Mouse (Mus musculus) limb, embryonic 15.5 days (tissue): ENCODE measurements around the gene Hist1h2bc. TPM values are rescaled to one million over a fixed set of nuclear protein-coding genes. Genes with fewer than 3 reads are reported as not detected.
"Not testable (repeated sequence)": the region's sequence is repeated elsewhere in the genome, so short reads cannot be mapped to it uniquely, and the experiment has no call there.

ENCODE experiments used
- ATAC-seq: fragments of 200-750 bp; cut with Nextera tagmentation; 2 replicates; pipeline ENCODE4 v1.8.0; 2017; ENCODE audit warnings: low read depth, moderate TSS enrichment; ENCODE audit not compliant: insufficient number of reproducible peaks, low FRiP score, low TSS enrichment
- H3K27ac ChIP-seq: fragments of 300-500 bp; sonication (generic); 2 replicates; pipeline ENCODE4 v1.5.1; 2015; ENCODE audit warnings: moderate library complexity, mild to moderate bottlenecking, inconsistent platforms
- H3K27me3 ChIP-seq: fragments of 300-500 bp; sonication (generic); 2 replicates; pipeline ENCODE4 v1.6.1; 2015; ENCODE audit warnings: inconsistent platforms
- H3K36me3 ChIP-seq: fragments of 300-500 bp; sonication (generic); 2 replicates; pipeline ENCODE4 v1.6.1; 2015; ENCODE audit warnings: inconsistent platforms
- H3K4me1 ChIP-seq: fragments of 300-500 bp; sonication (generic); 2 replicates; pipeline ENCODE4 v1.6.1; 2015; ENCODE audit warnings: inconsistent platforms
- H3K4me2 ChIP-seq: fragments of 300-500 bp; sonication (generic); 2 replicates; pipeline ENCODE4 v1.6.1; 2015; ENCODE audit warnings: mild to moderate bottlenecking, inconsistent platforms
- H3K4me3 ChIP-seq: fragments of 300-500 bp; sonication (generic); 2 replicates; pipeline ENCODE4 v1.5.1; 2015; ENCODE audit warnings: mild to moderate bottlenecking, inconsistent platforms
- H3K9ac ChIP-seq: fragments of 300-500 bp; sonication (generic); 2 replicates; pipeline ENCODE4 v1.6.1; 2015; ENCODE audit warnings: inconsistent platforms
- H3K9me3 ChIP-seq: fragments of 300-500 bp; sonication (generic); 2 replicates; pipeline ENCODE4 v1.6.1; 2016; ENCODE audit warnings: inconsistent platforms
- WGBS: fragments of 180-500 bp; shearing (Covaris S2); methylation state at CpG from one replicate; pipeline ENCODE4 v1.1.7; 2015; 5-methylcytosine and 5-hydroxymethylcytosine counted together
- polyA plus RNA-seq: library from polyadenylated mRNA; unstranded; fragments of >200 nt; fragmentation: Nextera tagmentation; extraction: Ambion mirVana; gene quantifications from 2 replicates; pipeline ENCODE4 v1.2.1, GENCODE M21; 2015

The Hist1h2bc gene
- 47.2 and 57.0 TPM in 2 replicates for polyA plus RNA-seq

DNA sequence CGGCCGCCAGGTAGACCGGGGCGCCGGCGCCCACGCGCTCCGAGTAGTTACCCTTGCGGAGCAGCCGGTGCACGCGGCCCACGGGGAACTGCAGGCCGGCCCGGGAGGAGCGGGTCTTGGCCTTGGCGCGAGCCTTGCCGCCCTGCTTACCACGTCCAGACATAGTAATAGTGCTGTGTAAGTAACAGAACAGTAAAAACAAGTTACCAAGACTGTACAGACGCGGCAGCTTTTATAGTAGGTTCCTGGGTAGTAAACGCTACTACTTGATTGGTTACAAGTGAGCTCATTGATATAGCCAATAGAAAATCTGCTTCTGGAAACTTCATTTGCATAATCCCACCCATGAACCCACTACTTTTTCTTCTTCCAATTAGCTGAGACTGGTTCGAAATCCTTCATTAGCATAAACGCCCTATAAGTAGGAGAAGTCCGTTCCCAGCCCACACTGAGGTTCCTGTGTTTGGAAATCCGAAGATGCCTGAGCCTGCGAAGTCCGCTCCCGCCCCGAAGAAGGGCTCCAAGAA lies at the start of gene Hist1h2bc, which contains the start of gene Hist1h2ac:
TSS of gene Hist1h2bc (plus strand) at position 445 of the 527 bp plus-strand sequence.
TSS of gene Hist1h2ac (minus strand) at position 194 of the 527 bp plus-strand sequence.
- Histone ChIP-seq H3K9me3 (no peaks in the 10 kb centered on the region), H3K27ac (peak within 1 kb of the TSS; percentile 97), H3K4me2 (peak within 1 kb of the TSS; percentile 63), H3K36me3 (no peaks in the 10 kb centered on the region), H3K4me3 (peak within 1 kb of the TSS; percentile 46), H3K4me1 (peaks cover 3% of the 10 kb centered on the region; the same call in 1 of the 2 replicates), H3K9ac (peak within 1 kb of the TSS; percentile 40), H3K27me3 (no peaks in the 10 kb centered on the region)
- under 1% methylated on average over 32 of the region's 32 CpGs for WGBS
- ATAC-seq: peak; percentile 94

DNA sequence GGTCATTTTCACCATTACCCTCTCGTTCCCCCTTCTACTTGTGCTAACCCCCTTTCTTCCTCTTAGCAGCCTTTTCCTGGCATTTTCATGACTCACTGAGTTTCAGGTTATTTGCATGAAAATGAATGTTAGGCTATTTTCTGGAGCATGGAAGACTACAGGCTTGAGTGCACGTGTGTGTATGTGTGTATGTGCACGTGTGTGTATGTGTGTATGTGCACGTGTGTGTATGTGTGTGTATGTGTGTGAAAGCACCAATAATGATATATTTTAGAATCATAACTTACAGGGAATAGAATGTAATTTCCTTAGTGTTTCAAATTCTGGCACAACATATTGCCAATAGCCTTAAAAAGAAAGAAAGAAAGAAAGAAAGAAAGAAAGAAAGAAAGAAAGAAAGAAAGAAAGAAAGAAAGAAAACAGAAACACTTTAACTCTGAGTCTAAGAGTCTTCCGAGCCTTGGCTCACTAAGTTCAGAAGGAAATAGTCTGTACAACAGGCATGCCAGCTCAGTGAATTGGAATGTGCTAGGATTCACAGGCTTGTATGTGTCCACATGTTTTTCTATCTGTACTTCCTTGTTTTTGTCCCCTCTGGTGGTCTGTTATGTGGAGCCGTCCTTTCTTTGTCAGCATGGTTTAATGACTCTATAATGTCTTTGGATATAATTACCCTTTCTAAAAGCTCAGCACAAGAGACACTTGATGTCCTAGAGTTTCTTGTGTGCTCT lies 24.2 kb upstream of the Hist1h2bc start:
- Histone ChIP-seq H3K27ac (no peak overlapping the region), H3K36me3 (no peaks in the 10 kb centered on the region), H3K27me3 (no peaks in the 10 kb centered on the region), H3K4me2 (no peak overlapping the region), H3K4me3 (no peak overlapping the region), H3K4me1 (no peaks in the 10 kb centered on the region), H3K9ac (no peak overlapping the region), H3K9me3 (no peaks in the 10 kb centered on the region)
- 69% methylated on average over 6 of the region's 6 CpGs for WGBS
- ATAC-seq: no peak

DNA sequence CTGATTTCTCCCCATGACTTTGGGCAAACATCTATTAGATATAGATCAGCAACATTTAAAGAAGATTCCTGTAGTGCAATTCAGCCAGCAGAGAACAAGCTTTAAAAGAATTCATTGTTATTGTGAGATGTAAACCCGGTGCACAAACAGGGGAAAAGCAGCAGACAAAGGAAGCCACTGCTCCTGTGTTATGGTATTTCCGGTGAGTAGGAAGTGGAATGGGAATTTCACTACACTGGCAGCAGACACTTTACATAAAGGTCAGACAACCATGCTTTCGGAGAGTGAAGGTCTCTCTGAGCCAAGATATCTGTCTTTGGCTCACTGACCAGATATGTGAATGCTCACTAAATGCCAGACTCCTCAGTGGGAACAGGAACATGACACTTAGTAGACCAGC lies 21.5 kb upstream of the Hist1h2bc start:
- Histone ChIP-seq H3K9me3 (no peaks in the 10 kb centered on the region), H3K4me2 (no peak overlapping the region), H3K27me3 (no peaks in the 10 kb centered on the region), H3K4me1 (no peaks in the 10 kb centered on the region), H3K27ac (no peak overlapping the region), H3K9ac (no peak overlapping the region), H3K36me3 (no peaks in the 10 kb centered on the region), H3K4me3 (no peak overlapping the region)
- no peak for ATAC-seq
- 86% methylated on average over 3 of the region's 3 CpGs for WGBS

DNA sequence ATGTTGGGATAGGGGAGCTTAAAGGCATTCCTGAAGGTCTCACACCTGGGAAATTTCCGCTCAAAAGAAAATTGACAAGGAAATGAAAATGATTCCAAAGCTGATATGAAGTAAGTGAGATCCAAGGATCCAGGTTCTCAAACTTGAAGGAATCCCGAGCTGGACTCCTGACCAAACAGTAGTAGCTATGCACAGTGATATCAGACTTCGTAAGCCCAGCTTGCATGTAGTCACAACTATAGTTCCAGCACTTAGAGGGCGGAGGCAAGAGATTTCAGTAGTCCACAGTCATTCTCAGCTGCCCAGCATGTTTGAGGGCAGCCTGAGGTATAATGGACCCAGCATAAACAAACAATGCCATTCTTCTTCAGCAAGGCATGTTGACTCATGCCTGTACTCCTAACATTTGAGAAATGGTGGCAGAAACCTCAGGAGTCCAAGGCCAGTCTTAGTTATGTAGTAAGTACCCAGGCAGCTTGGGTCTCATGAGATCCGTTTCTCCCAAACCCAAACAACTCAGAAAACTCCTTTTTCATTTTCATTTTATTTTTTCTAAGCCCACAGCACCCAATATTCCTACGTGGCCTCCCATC lies 1.9 kb upstream of the Hist1h2bc start:
- Histone ChIP-seq H3K36me3 (no peaks in the 10 kb centered on the region), H3K9ac (no peak overlapping the region), H3K9me3 (no peaks in the 10 kb centered on the region), H3K4me3 (no peak overlapping the region), H3K4me1 (peaks cover 3% of the 10 kb centered on the region; the same call in 1 of the 2 replicates), H3K27me3 (no peaks in the 10 kb centered on the region), H3K27ac (no peak overlapping the region), H3K4me2 (no peak overlapping the region)
- WGBS: 84% methylated on average over 6 of the region's 6 CpGs
- ATAC-seq: no peak

DNA sequence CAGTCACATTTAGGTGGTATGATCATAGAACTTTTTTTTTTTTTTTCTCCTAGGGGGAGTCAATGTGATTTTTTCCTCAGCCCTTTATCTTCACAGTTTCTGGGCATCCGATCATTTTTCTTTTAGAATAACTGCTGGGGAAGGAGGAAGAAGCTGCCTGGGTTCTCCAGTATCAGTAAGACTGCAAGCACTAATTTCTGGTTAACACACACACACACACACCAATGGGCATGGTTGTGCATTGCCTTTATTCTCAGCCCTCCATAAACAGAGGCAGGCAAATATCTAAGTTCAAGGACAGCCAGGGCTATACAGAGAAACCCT lies 1.4 kb upstream of the Hist1h2bc start:
- H3K36me3 ChIP-seq: no peaks in the 10 kb centered on the region
- H3K9ac ChIP-seq: peak overlapping the region; percentile 15
- peaks cover 3% of the 10 kb centered on the region; the same call in 1 of the 2 replicates for H3K4me1 ChIP-seq
- peak overlapping the region; percentile 46 for H3K4me3 ChIP-seq
- H3K4me2 ChIP-seq: peak overlapping the region; percentile 54
- H3K27me3 ChIP-seq: no peaks in the 10 kb centered on the region
- no peak for ATAC-seq
- no peaks in the 10 kb centered on the region for H3K9me3 ChIP-seq
- H3K27ac ChIP-seq: peak overlapping the region; percentile 92
- WGBS: 35% methylated on average over 1 of the region's 1 CpGs

DNA sequence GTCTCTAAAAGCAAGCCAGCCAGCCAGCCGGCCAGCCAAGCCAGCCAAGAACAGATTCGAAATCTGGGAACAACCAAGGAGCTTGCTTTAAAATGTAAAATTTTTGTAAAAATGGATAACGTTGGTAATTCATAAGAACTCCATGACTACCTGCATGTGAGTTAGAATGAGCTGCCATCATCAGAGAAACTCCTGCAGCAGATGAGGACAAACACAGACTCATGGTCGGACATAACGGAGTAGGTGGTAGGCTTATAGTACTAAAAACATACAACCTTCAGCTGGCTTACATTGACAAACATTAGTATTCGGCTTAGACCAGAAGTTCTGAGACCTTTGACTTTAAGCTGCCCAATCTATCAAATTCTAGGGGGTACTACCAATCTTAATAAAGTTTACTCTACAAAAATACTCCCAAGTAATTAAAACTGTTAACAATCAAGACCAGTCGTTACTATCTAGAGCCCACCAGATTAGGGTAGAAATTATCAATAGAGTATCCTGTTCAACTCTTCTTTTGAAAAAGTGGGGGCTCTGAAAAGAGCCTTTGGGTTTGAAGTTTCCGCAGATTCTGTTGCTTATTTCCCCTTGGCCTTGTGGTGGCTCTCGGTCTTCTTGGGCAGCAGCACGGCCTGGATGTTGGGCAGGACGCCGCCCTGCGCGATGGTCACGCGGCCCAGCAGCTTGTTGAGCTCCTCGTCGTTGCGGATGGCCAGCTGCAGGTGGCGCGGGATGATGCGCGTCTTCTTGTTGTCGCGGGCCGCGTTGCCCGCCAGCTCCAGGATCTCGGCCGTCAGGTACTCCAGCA lies 848 bp upstream of the Hist1h2bc start:
- Histone ChIP-seq H3K9ac (peak overlapping the region; percentile 15), H3K27ac (peak overlapping the region; percentile 92), H3K4me2 (peak overlapping the region; percentile 54), H3K4me3 (peak overlapping the region; percentile 46)
- not testable (repeated sequence) for H3K27me3 ChIP-seq, ATAC-seq, H3K4me1 ChIP-seq, H3K9me3 ChIP-seq, H3K36me3 ChIP-seq
- WGBS: 10% methylated on average over 14 of the region's 30 CpGs

DNA sequence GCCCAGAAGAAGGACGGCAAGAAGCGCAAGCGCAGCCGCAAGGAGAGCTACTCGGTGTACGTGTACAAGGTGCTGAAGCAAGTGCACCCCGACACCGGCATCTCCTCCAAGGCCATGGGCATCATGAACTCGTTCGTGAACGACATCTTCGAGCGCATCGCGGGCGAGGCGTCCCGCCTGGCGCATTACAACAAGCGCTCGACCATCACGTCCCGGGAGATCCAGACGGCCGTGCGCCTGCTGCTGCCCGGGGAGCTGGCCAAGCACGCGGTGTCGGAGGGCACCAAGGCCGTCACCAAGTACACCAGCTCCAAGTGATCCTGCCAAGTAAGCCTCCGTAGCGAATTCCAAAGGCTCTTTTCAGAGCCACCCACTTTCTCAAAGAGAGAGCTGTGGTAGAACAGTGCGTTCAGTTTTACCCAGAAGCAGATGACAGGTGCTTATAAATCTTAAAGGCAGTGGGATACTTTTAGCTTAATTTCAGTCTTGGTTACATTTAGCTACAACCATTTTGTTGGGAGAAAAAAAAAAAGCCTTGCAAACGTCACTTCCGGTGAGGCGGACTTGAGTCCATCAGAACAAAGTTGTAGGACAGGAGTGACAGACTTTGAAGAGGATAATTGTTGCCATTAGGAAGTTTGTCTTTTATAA lies 421 bp downstream of the Hist1h2bc start:
- not testable (repeated sequence) for H3K27me3 ChIP-seq, H3K36me3 ChIP-seq, H3K4me1 ChIP-seq, H3K9me3 ChIP-seq
- ATAC-seq: 0 out of 2 replicates have a peak, but pooled peaks have one; percentile 4
- WGBS: 0% methylated on average over 20 of the region's 37 CpGs
- H3K9ac ChIP-seq: peak overlapping the region; percentile 40
- peak overlapping the region; percentile 97 for H3K27ac ChIP-seq
- peak overlapping the region; percentile 63 for H3K4me2 ChIP-seq
- peak overlapping the region; percentile 46 for H3K4me3 ChIP-seq

DNA sequence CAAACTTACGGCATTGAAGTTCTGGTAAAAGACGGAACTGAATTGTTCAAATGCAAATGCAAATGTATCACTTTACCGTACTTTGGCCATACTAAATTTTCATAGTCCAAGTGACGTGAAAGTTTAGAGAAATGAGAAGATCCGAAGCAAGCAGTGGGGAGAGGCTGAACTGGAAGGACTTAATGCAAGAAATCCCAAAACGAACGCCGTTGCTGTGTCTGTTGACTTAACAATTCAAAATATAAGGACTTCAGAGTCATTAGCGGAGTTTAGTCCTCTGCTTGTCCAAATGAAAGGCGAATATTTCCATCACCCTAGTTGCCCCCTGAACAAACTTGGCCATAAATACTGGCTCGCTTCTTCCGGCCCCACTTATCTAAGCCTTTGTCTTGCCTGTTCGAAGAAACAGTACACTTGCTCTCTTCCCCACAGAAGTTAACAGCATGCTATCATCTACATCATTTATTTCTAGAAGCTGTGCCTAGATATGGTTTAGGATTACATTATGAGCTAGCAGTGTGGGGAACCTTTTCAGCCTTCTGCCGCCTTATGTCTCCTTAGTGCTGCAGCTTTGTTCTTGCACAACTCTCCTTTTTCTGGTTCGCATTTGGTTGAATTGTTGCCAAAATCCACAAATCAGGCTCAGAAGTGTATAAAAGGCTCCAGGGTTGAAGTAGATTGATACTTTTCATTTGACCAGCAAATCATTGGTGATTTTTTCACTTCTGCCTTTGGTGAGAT lies 1.3 kb downstream of the Hist1h2bc start:
- 5% methylated on average over 15 of the region's 15 CpGs for WGBS
- H3K27ac ChIP-seq: peak overlapping the region; percentile 97
- H3K9ac ChIP-seq: peak overlapping the region; percentile 40

DNA sequence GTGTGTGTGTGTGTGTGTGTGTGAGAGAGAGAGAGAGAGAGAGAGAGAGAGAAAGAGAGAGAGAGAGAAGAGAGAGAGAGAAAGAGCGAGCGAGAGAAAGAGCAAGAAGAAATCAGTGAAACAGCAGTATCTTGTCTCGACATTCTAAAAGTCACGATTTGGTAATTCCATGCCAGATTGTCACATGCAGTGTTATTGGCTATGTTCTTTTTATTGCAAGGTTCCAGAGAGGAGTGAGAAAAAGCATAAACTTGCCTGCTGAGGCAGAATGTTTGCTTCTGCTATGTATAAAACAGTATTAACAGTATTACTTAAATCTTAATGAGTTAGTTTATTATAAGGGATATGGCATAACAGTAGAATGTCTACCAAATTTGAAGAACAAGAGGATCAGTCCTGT lies 2.0 kb downstream of the Hist1h2bc start:
- Histone ChIP-seq H3K27me3 (no peaks in the 10 kb centered on the region), H3K4me1 (peaks cover 3% of the 10 kb centered on the region; the same call in 1 of the 2 replicates), H3K4me3 (peak overlapping the region; percentile 46), H3K27ac (peak overlapping the region; percentile 97), H3K36me3 (no peaks in the 10 kb centered on the region), H3K9me3 (no peaks in the 10 kb centered on the region), H3K4me2 (peak overlapping the region; percentile 63), H3K9ac (peak overlapping the region; percentile 23; the same call in 1 of the 2 replicates)
- no peak for ATAC-seq
- WGBS: 35% methylated on average over 4 of the region's 4 CpGs

More for the DNA sequence above, 1.3 kb downstream of the Hist1h2bc start:
- Histone ChIP-seq H3K36me3 (no peaks in the 10 kb centered on the region), H3K4me3 (peak overlapping the region; percentile 46), H3K4me2 (peak overlapping the region; percentile 63), H3K4me1 (peaks cover 3% of the 10 kb centered on the region; the same call in 1 of the 2 replicates), H3K27me3 (no peaks in the 10 kb centered on the region), H3K9me3 (no peaks in the 10 kb centered on the region)
- ATAC-seq: no peak

DNA sequence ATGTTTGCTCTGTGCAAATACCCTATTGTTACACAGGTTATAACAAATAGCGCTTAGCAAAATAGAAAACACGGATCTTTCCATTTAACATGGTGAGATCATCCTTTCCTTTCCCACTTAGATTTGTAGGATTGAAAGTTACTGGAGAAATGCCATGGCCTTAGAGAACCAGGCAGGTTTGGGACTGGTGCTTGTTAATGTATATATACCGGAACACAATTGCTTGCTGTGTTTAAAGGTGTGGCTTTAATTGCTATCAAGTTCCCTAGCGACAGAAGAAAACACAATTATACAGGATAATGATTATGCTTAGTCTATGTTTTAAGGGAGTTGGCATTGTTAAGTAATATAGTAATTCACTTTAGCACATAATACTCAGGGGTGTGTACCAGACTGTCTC lies 3.2 kb downstream of the Hist1h2bc start:
- Histone ChIP-seq H3K4me1 (peaks cover 3% of the 10 kb centered on the region; the same call in 1 of the 2 replicates), H3K4me2 (no peak overlapping the region), H3K36me3 (no peaks in the 10 kb centered on the region), H3K4me3 (no peak overlapping the region), H3K9ac (no peak overlapping the region), H3K27me3 (no peaks in the 10 kb centered on the region), H3K9me3 (no peaks in the 10 kb centered on the region), H3K27ac (no peak overlapping the region)
- 69% methylated on average over 4 of the region's 4 CpGs for WGBS
- no peak for ATAC-seq

DNA sequence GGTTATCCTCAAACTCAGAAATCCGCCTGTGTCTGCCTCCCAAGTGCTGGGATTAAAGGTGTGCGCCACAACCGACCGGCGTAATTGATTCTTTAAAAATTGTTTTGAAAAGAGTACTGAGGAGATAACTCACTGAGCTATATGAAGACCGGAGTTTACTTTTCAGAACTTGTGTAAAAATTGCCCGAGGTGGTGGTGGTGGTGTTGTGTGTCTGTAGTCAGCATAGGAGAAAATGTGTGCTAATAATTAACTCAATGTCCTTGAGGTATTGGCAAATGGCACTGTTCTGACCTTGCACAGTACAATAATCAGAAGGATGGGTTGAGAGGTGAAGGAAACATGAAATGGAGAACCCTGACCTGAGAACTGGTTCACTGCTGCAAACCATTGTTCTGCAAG lies 3.9 kb downstream of the Hist1h2bc start:
- H3K9me3 ChIP-seq: no peaks in the 10 kb centered on the region
- WGBS: 89% methylated on average over 7 of the region's 7 CpGs
- ATAC-seq: no peak
- H3K27ac ChIP-seq: no peak overlapping the region
- no peaks in the 10 kb centered on the region for H3K27me3 ChIP-seq
- no peaks in the 10 kb centered on the region for H3K36me3 ChIP-seq
- H3K9ac ChIP-seq: no peak overlapping the region
- no peak overlapping the region for H3K4me3 ChIP-seq
- no peak overlapping the region for H3K4me2 ChIP-seq
- H3K4me1 ChIP-seq: no peaks in the 10 kb centered on the region; the same call in 1 of the 2 replicates
